Mouse (Mus musculus): ENCODE results near the gene Aldh3b2. TPM values are rescaled to one million over a fixed set of nuclear protein-coding genes. Genes with fewer than 3 reads are reported as not detected.

The Aldh3b2 gene
- polyA plus RNA-seq, 2 experiments from 2014 or later, result not detected

- ATAC-seq, result no peak
Observed at GRCm38 (mm10) chr19:4014802-4015201, 42.7 kb downstream of the Aldh3b2 start.

- no peak for ATAC-seq
Observed at GRCm38 (mm10) chr19:4015635-4016034, 43.5 kb downstream of the Aldh3b2 start.

- ATAC-seq, result no peak
Observed at GRCm38 (mm10) chr19:4017921-4018587, 45.9 kb downstream of the Aldh3b2 start.

GRCm38 (mm10) chr19:4018743-4019583 is 46.8 kb downstream of the Aldh3b2 start:
- peak; percentile 70 for ATAC-seq

GRCm38 (mm10) chr19:4023185-4023584 is 51.1 kb downstream of the Aldh3b2 start:
- ATAC-seq, result no peak

- ATAC-seq, result no peak
Observed at GRCm38 (mm10) chr19:4027576-4027975, 55.4 kb downstream of the Aldh3b2 start.

Other genes starting within 250 kb of the Aldh3b2 start
- 10 to 100 TPM; 33.1 to 38.4 TPM for gene Kmt5b, start 204.9 kb upstream of the Aldh3b2 start, polyA plus RNA-seq (2017; shearing (Covaris generic))
- gene Chka, start 120.6 kb upstream of the Aldh3b2 start, polyA plus RNA-seq (2017; shearing (Covaris generic)), result 1 to 10 TPM; 2.5 to 3.7 TPM
- 100 to 1,000 TPM in 1 of 2 experiments, 10 to 100 TPM in 1; 51.3 to 100 TPM for gene Tcirg1, start 65.2 kb upstream of the Aldh3b2 start, polyA plus RNA-seq (2017; shearing (Covaris generic))
- 100 to 1,000 TPM; 219 to 234 TPM for gene Ndufs8, start 59.6 kb upstream of the Aldh3b2 start, polyA plus RNA-seq (2017; shearing (Covaris generic))
- gene Aldh3b1, start 42.5 kb upstream of the Aldh3b2 start, polyA plus RNA-seq (2017; shearing (Covaris generic)), result under 1 TPM in 1 of 2 experiments, not detected in 1; 0.85 TPM
- gene Unc93b1, start 37.1 kb upstream of the Aldh3b2 start, polyA plus RNA-seq (2017; shearing (Covaris generic)), result 10 to 100 TPM; 20.8 to 54.2 TPM
- gene Aldh3b3, start 13.7 kb upstream of the Aldh3b2 start, polyA plus RNA-seq (2017; shearing (Covaris generic)), result not detected
- 1 to 10 TPM in 1 of 2 experiments, not detected in 1; 1.5 TPM for gene Acy3, start 14.2 kb downstream of the Aldh3b2 start, polyA plus RNA-seq (2017; shearing (Covaris generic))
- not detected for gene Tbx10, start 20.4 kb downstream of the Aldh3b2 start, polyA plus RNA-seq (2017; shearing (Covaris generic))
- gene Nudt8, start 28.3 kb downstream of the Aldh3b2 start, polyA plus RNA-seq (2017; shearing (Covaris generic)), result 10 to 100 TPM; 10.7 to 15.2 TPM
- gene Gm49405, start 28.3 kb downstream of the Aldh3b2 start, polyA plus RNA-seq (2017; shearing (Covaris generic)), result under 1 TPM; 0.78 to 0.96 TPM
- gene Doc2g, start 31.0 kb downstream of the Aldh3b2 start, polyA plus RNA-seq (2017; shearing (Covaris generic)), result 1 to 10 TPM; 1.1 to 2.1 TPM
- gene Ndufv1, start 40.5 kb downstream of the Aldh3b2 start, polyA plus RNA-seq (2017; shearing (Covaris generic)), result 100 to 1,000 TPM; 109 to 164 TPM
- gene Gstp1, start 65.7 kb downstream of the Aldh3b2 start, polyA plus RNA-seq (2017; shearing (Covaris generic)), result 100 to 1,000 TPM; 543 to 655 TPM
- gene Gstp2, start 73.7 kb downstream of the Aldh3b2 start, polyA plus RNA-seq (2017; shearing (Covaris generic)), result 1 to 10 TPM; 4.2 to 5.3 TPM
- 100 to 1,000 TPM; 158 to 206 TPM for gene Gstp3, start 87.2 kb downstream of the Aldh3b2 start, polyA plus RNA-seq (2017; shearing (Covaris generic))
- gene Cabp2, start 109.2 kb downstream of the Aldh3b2 start, polyA plus RNA-seq (2017; shearing (Covaris generic)), result not detected
- 100 to 1,000 TPM; 328 to 403 TPM for gene Cdk2ap2, start 124.9 kb downstream of the Aldh3b2 start, polyA plus RNA-seq (2017; shearing (Covaris generic))
- 100 to 1,000 TPM in 1 of 2 experiments, 10 to 100 TPM in 1; 98.7 to 113 TPM for gene Pitpnm1, start 127.7 kb downstream of the Aldh3b2 start, polyA plus RNA-seq (2017; shearing (Covaris generic))
- gene Aip, start 153.5 kb downstream of the Aldh3b2 start, polyA plus RNA-seq (2017; shearing (Covaris generic)), result 100 to 1,000 TPM; 179 to 208 TPM
- gene Gpr152, start 167.5 kb downstream of the Aldh3b2 start, polyA plus RNA-seq (2017; shearing (Covaris generic)), result under 1 TPM in 1 of 2 experiments, not detected in 1; 0.29 TPM
- gene Cabp4, start 171.7 kb downstream of the Aldh3b2 start, polyA plus RNA-seq (2017; shearing (Covaris generic)), result under 1 TPM; 0.79 to 0.92 TPM
- gene Coro1b, start 176.3 kb downstream of the Aldh3b2 start, polyA plus RNA-seq (2017; shearing (Covaris generic)), result 100 to 1,000 TPM; 236 to 310 TPM
- 100 to 1,000 TPM; 836 to 870 TPM for gene Ptprcap, start 181.3 kb downstream of the Aldh3b2 start, polyA plus RNA-seq (2017; shearing (Covaris generic))
- 10 to 100 TPM; 31.7 to 39.0 TPM for gene Rps6kb2, start 191.0 kb downstream of the Aldh3b2 start, polyA plus RNA-seq (2017; shearing (Covaris generic))
- gene Carns1, start 203.2 kb downstream of the Aldh3b2 start, polyA plus RNA-seq (2017; shearing (Covaris generic)), result 10 to 100 TPM in 1 of 2 experiments, 1 to 10 TPM in 1; 9.4 to 11.9 TPM
- 100 to 1,000 TPM; 594 to 924 TPM for gene Tbc1d10c, start 219.0 kb downstream of the Aldh3b2 start, polyA plus RNA-seq (2017; shearing (Covaris generic))
- gene Ppp1ca, start 219.7 kb downstream of the Aldh3b2 start, polyA plus RNA-seq (2017; shearing (Covaris generic)), result 100 to 1,000 TPM; 835 to 936 TPM
- gene Rad9a, start 229.3 kb downstream of the Aldh3b2 start, polyA plus RNA-seq (2017; shearing (Covaris generic)), result 10 to 100 TPM; 63.6 to 83.6 TPM
- 10 to 100 TPM; 35.0 to 46.5 TPM for gene Clcf1, start 241.9 kb downstream of the Aldh3b2 start, polyA plus RNA-seq (2017; shearing (Covaris generic))
- gene AC109138.7, start 242.0 kb downstream of the Aldh3b2 start, polyA plus RNA-seq (2017; shearing (Covaris generic)), result not detected